Mouse (Mus musculus) forebrain, embryonic 13.5 days (tissue): ENCODE data around the gene Ippk. TPM values are rescaled to one million over a fixed set of nuclear protein-coding genes. Genes with fewer than 3 reads are reported as not detected.

Experiments
- ATAC-seq: fragments of 200-750 bp; cut with Nextera tagmentation; 2 replicates; pipeline ENCODE4 v1.8.0; 2017
- H3K27ac ChIP-seq: fragments of 300-500 bp; sonication (generic); 2 replicates; pipeline ENCODE4 v1.5.1; 2015; ENCODE audit warnings: inconsistent platforms, mild to moderate bottlenecking, moderate library complexity
- H3K27me3 ChIP-seq: fragments of 300-500 bp; sonication (generic); 2 replicates; pipeline ENCODE4 v1.6.1; 2015; ENCODE audit warnings: mild to moderate bottlenecking, inconsistent platforms
- H3K36me3 ChIP-seq: fragments of 300-500 bp; sonication (generic); 2 replicates; pipeline ENCODE4 v1.6.1; 2015; ENCODE audit warnings: mild to moderate bottlenecking, inconsistent platforms; ENCODE audit not compliant: poor library complexity, severe bottlenecking
- H3K4me1 ChIP-seq: fragments of 300-500 bp; sonication (generic); 2 replicates; pipeline ENCODE4 v1.6.1; 2015; ENCODE audit warnings: inconsistent platforms
- H3K4me2 ChIP-seq: fragments of 300-500 bp; sonication (generic); 2 replicates; pipeline ENCODE4 v1.6.1; 2015; ENCODE audit warnings: inconsistent platforms, mild to moderate bottlenecking, moderate library complexity
- H3K4me3 ChIP-seq: fragments of 300-500 bp; sonication (generic); 2 replicates; pipeline ENCODE4 v1.5.1; 2015; ENCODE audit warnings: mild to moderate bottlenecking, inconsistent platforms
- H3K9ac ChIP-seq: fragments of 300-500 bp; sonication (generic); 2 replicates; pipeline ENCODE4 v1.6.1; 2015; ENCODE audit warnings: mild to moderate bottlenecking, inconsistent platforms
- H3K9me3 ChIP-seq: fragments of 300-500 bp; sonication (generic); replicated peaks from 2 replicates; pipeline ENCODE4 v1.6.1; 2016; ENCODE audit warnings: inconsistent platforms
- WGBS: fragments of 180-500 bp; shearing (Covaris S2); methylation state at CpG from one replicate; pipeline ENCODE4 v1.1.7; 2015; 5-methylcytosine and 5-hydroxymethylcytosine counted together
- polyA plus RNA-seq: library from polyadenylated mRNA; unstranded; fragments of >200 nt; fragmentation: Nextera tagmentation; extraction: Ambion mirVana; gene quantifications from 2 replicates; pipeline ENCODE4 v1.2.1, GENCODE M21; 2015

Ippk gene
- polyA plus RNA-seq, 1 experiment from 2014 or later, result 14.1 TPM

DNA sequence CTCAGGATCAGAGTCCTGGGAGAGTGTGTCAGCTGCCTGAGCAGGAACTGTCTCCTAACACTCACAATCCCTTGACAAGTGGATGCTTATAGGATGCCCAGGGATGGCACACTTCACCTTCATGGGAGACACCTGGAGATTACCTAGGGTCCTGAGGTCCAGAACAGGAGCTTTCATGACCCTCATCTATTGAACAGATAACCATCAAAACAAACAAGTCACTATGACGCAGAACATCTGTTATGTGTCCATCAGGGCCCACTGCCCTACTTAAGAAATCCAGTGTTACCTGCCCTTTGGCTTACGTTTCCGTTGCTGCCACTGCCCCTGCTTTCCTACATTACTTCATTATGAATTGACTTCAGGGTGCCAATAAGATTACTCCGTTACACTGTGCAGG is 84.7 kb downstream of the Ippk start:
- no peaks in the 10 kb centered on the region for H3K27me3 ChIP-seq
- no peak overlapping the region for H3K4me3 ChIP-seq
- 84% methylated on average over 4 of the region's 4 CpGs for WGBS
- no peak overlapping the region for H3K27ac ChIP-seq
- ATAC-seq, result no peak
- H3K4me1 ChIP-seq, result no peaks in the 10 kb centered on the region
- H3K9ac ChIP-seq, result no peak overlapping the region
- no peaks in the 10 kb centered on the region for H3K36me3 ChIP-seq
- H3K9me3 ChIP-seq, result no peaks in the 10 kb centered on the region
- H3K4me2 ChIP-seq, result no peak overlapping the region

DNA sequence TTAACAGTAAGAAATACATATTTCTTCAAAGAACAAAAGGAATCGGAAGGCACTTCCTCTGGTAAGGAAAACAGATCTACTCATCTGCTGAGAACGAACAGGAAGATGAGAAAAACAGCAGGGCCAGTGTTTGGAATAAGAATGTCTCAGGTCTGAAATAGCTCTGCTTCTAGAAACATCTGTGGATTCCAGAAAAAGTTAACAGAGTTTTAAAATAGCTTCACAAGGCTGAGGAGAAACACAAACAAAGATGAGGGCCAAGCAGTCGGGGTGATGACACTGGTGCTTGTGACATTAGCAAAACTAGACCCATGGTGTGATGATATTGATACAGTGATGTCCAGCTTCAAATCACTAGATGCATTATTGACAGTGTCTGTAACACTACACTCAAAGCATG is 86.1 kb downstream of the Ippk start:
- no peak for ATAC-seq
- H3K9ac ChIP-seq, result no peak overlapping the region
- 93% methylated on average over 3 of the region's 3 CpGs for whole genome bisulfite sequencing

More for the DNA sequence above, 86.1 kb downstream of the Ippk start:
- Histone ChIP-seq H3K4me3 (no peak overlapping the region), H3K36me3 (no peaks in the 10 kb centered on the region), H3K4me1 (no peaks in the 10 kb centered on the region), H3K4me2 (no peak overlapping the region), H3K27ac (no peak overlapping the region), H3K27me3 (no peaks in the 10 kb centered on the region), H3K9me3 (no peaks in the 10 kb centered on the region)

Other genes with a start within 250 kb of the Ippk start
- 15.5 and 16.7 TPM in 2 replicates for gene Ninj1, start 233.8 kb upstream of the Ippk start, polyA plus RNA-seq
- gene Card19, start 205.2 kb upstream of the Ippk start, polyA plus RNA-seq, result 12.0 and 16.1 TPM in 2 replicates
- 0.37 and 0.66 TPM in 2 replicates for gene Susd3, start 172.5 kb upstream of the Ippk start, polyA plus RNA-seq
- 3.0 and 3.3 TPM in 2 replicates for gene Fgd3, start 100.9 kb upstream of the Ippk start, polyA plus RNA-seq
- gene Bicd2, start 79.7 kb upstream of the Ippk start, polyA plus RNA-seq, result 24.8 and 26.7 TPM in 2 replicates
- 1.2 and 1.3 TPM in 2 replicates for gene Tes3-ps, start 72.1 kb downstream of the Ippk start, polyA plus RNA-seq
- 0.96 and 1.3 TPM in 2 replicates for gene Ecm2, start 83.6 kb downstream of the Ippk start, polyA plus RNA-seq
- gene Aspn, start 123.2 kb downstream of the Ippk start, polyA plus RNA-seq, result 0.18 and 1.00 TPM in 2 replicates
- gene Omd, start 161.2 kb downstream of the Ippk start, polyA plus RNA-seq, result 0.68 and 0.76 TPM in 2 replicates
- 3.8 and 5.2 TPM in 2 replicates for gene Ogn, start 186.8 kb downstream of the Ippk start, polyA plus RNA-seq
- 25.7 and 26.8 TPM in 2 replicates for gene Cenpp, start 231.5 kb downstream of the Ippk start, polyA plus RNA-seq
- gene Nol8, start 231.8 kb downstream of the Ippk start, polyA plus RNA-seq, result 24.8 and 28.5 TPM in 2 replicates